Mouse (Mus musculus) A20 (cell line): Measurements from ENCODE around the gene Suv39h1.
"Not testable (repeated sequence)": the region's sequence is repeated elsewhere in the genome, so short reads cannot be mapped to it uniquely, and the experiment has no call there.

ENCODE experiments used
- DNase-seq: peaks from one replicate; pipeline ENCODE4 v3.0.0-alpha.2; 2011; ENCODE audit warnings: low read depth, low spot score

Gene Suv39h1

GRCm38 (mm10) chrX:8026811-8027210 lies 47.7 kb downstream of the Suv39h1 start:
- no peak for DNase-seq

GRCm38 (mm10) chrX:8024795-8025194 lies 49.8 kb downstream of the Suv39h1 start:
- DNase-seq: peak; percentile 20

DNA sequence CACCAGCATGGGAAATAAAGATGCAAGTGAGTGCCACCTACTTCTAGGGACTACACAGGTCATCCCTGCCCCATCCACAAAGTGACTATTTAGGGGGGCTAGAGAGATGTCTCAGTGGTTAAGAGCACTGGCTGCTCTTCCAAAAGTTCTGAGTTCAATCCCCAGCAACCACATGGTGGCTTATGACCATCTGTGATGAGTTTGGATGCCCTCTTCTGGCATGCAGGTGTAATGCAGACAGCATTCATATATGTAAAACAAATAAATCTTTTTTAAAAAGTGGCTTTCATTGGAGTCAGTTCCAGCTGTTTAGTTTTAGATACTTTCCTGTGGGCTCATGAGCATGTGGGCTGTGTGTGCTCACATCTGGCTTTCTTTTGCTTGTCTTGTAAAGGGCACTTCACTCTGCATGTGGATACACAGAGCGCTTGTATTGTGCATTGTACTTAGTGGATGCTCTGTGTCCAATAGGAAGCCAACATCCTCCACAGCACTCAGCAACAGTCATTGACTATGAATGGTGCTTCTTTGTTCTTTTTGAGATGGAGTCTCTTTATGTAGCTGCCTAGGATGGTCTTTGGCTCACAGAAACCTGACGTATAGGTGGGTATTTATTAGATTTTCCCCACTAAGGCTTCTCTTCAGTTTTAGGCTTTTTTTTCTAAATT lies 54.3 kb downstream of the Suv39h1 start:
- peak; percentile 43 for DNase-seq

- DNase-seq: no peak
Measured at GRCm38 (mm10) chrX:8018286-8018685, 56.3 kb downstream of the Suv39h1 start, which contains the start of gene Glod5. Gene Glod5, minus strand, starts transcription at chrX:8018492.

DNA sequence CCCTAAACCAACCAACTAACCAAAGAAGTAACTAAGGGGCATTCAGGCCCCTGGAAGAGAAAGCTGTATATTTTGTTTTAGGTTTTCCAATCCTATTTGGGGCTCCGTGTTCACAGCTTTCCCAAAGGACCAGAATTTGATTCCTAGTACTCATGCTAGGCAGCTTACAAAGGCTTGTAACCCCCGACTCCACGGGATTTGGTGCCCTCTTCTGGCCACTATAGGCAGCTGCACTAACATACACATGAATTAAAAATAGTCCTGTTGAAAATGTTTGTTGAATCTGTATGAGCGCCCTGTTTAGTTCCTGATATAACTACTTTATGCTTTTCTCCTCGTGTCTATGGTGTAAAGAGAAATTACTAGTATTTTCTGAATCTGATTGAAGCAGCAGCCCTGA lies 57.4 kb downstream of the Suv39h1 start:
- DNase-seq: peak; percentile 60

GRCm38 (mm10) chrX:8015675-8016074 lies 58.9 kb downstream of the Suv39h1 start:
- not testable (repeated sequence) for DNase-seq

DNA sequence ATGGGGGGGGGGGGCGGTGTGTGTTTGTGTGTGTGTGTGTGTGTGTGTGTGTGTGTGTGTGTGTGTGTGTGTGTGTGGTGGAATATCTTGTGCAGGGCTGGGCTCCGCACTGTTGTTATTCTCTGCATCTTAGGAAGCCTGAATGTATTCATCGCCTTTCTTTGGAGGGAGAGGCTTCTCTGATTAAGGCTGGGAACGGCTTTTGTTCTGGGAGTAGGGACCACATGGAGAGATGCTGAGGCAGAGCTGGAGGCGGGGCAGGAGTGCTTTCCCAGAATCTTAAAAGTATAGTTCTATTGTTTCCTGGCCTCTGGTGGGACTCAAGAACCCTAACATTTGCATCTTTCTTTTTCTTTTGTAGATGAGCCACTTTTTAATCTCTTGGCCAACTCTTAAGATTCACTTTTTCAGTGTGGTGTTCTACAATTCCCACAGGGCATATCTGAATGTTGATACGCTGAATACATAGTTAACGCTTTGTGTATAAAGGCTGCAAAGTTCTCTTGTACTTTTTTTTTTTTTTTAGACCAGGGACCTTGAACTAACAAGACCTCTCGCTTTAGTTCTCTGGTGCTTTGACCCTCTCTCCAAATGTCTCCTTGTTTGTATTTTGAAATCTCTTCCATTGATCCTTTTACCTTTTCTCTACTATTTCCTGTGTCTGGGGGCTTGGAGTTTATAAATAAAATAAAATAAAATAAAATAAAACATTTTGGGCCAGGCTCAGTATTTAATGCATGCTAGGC lies 60.8 kb downstream of the Suv39h1 start:
- no peak for DNase-seq

- DNase-seq: no peak
Measured at GRCm38 (mm10) chrX:8013157-8013556, 61.4 kb downstream of the Suv39h1 start.
